Mouse (Mus musculus) intestine, embryonic 16.5 days (tissue): ENCODE measurements around the gene Oxsm. TPM values are rescaled to one million over a fixed set of nuclear protein-coding genes. Genes with fewer than 3 reads are reported as not detected.

Source experiments
- polyA plus RNA-seq: library from polyadenylated mRNA; unstranded; fragments of >200 nt; fragmentation: Nextera tagmentation; extraction: Ambion mirVana; gene quantifications from 2 replicates; pipeline ENCODE4 v1.2.1, GENCODE M21; 2015

Oxsm gene
- polyA plus RNA-seq, 1 experiment from 2014 or later = 3.7 TPM

Other genes starting within 250 kb of the Oxsm start
- 37.2 and 37.4 TPM in 2 replicates for gene Ngly1, start 528 bp downstream of the Oxsm start, polyA plus RNA-seq
- gene Top2b, start 115.4 kb upstream of the Oxsm start, polyA plus RNA-seq = 20.4 and 25.6 TPM in 2 replicates